Mouse (Mus musculus) spleen, postnatal 10 days (tissue): Measurements from ENCODE around the gene Slc16a13.

Experiments
- DNase-seq, 2 experiments: peaks; one replicate each; pipeline ENCODE4 v3.0.0; 2021 to 2022; ENCODE audit warnings: low spot score in 2 of 2

Gene Slc16a13

GRCm38 (mm10) chr11:70232546-70232945 lies 11.7 kb upstream of the Slc16a13 start:
- no peak for DNase-seq

GRCm38 (mm10) chr11:70230239-70230727 lies 9.4 kb upstream of the Slc16a13 start:
- peak; percentile 86 to 91 for DNase-seq

- peak in 1 of 2 experiments; percentile 49 for DNase-seq
These were observed 8.6 kb upstream of the Slc16a13 start, which contains the start of gene Bcl6b for GRCm38 (mm10) chr11:70229260-70230010. Gene Bcl6b, minus strand, starts transcription at chr11:70229798.

DNA sequence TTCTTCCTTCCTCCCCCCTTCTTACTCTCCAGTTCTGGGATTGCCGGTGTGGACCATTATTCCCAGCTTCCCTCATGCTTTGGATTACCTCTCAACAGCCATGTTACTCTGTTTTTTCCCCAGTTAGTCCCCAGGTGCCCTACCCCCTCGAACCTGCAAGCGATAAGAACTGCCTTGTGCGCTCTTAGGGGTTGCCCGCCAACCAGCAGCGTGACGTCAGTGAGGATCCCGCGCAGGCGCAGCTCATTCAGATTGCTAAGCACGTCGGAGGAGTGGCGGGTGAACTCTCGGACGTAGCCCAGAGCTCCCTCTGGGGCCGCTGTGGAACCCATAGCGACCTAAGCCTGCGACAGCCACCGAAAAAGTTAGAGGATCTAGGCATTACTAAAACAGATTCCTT lies 8.0 kb upstream of the Slc16a13 start:
- peak; percentile 82 to 93 for DNase-seq

- DNase-seq = no peak
These were observed 6.9 kb upstream of the Slc16a13 start for GRCm38 (mm10) chr11:70227661-70228245.

- DNase-seq = no peak
These were observed 6.3 kb upstream of the Slc16a13 start for GRCm38 (mm10) chr11:70227126-70227525.

DNA sequence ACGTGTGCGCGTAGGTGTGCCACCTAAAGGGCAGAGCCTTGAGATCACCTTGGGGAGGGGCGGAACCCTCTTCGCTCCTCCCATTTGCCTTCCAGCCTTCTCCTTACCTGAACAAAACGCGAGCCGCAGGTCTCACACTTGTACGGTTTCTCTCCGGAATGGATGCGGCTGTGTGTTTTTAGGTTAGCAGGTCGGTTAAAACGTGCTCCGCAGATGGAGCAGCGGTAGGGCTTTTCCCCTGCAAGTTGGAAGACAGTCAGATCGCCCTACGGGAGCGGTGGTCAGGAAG lies 5.7 kb upstream of the Slc16a13 start:
- DNase-seq = no peak

DNA sequence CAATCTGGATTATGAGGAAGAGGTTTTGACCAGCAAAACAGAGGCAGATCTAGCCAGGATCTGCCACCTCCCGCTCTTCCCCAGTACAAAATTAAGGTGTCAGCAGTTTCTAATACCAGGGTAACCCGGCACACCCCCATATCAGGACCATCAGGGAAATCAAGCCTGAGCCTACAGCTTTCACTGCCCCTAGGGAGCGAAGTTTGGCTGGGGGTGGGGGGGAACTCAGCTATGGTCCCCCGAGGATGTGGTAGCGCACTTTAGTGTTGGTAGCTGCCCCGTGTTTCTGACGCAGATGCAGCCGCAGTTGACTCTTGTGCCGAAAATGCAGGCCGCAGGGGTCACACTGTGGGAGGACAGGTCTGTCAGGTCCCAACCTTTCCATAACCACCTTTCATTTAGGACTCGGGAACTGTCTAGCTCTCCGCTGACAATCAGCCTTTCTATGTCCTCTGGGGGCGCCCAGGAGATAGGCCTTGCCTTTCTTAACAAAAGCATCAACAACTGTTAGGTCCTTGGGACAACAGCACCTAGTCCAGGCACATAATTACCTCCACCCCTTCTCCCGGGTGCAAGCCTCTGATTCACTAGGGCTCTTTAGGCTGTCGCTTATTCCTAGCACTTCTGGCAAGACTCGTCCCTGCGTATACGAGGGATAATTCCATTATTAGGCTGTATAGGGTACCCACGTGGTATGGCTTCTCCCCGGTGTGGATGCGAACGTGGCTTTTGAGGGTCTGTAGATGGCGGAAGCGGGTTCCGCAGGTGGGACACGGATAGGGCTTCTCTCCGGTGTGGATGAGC lies 5.1 kb upstream of the Slc16a13 start:
- DNase-seq = no peak

GRCm38 (mm10) chr11:70223724-70224123 lies 2.9 kb upstream of the Slc16a13 start:
- DNase-seq = no peak

DNA sequence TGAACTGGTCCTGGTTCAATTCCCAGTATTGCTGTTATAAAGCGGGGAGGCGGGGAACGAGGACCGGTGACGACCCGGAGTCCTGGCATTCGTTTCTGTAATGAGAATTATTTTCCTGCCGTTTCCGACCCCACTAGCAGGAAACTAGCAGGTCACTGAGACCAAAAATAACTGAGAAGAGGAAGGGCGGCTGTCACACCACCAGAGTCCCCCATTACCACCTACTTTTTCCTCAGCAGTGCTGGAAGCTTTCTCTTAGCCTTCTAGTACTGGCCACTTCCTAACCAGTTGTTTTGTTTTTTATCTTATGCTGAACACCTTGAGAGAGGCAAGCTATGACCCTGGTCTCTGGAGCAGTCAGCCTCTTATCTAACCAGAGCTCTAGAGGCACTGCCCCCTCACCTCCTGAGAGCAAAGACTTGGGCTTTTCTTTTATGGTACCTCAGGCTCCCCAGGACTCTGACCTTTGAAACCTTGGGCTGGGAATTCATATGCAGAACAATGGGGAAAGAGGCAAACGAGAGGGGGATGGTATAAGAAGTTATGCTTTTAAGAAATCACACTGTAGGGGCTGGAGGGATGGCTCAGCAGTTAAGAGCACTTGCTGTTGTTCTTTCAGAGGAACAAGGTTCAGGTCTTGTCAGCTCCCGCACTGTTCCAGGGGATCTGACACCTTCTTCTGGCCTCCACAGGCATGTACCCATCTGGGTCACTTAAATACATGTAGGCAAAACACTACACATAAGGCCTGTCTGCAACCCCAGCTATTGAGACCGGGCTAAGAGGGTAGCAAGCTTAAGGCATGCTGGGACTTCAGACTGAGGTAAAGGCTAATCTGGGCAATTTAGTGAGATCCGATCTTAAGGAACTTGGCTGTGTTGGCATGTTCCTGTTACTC lies 988 bp upstream of the Slc16a13 start:
- DNase-seq = peak; percentile 47 to 59

GRCm38 (mm10) chr11:70220323-70220722 lies 541 bp downstream of the Slc16a13 start:
- DNase-seq = no peak

GRCm38 (mm10) chr11:70219873-70220272 lies 991 bp downstream of the Slc16a13 start:
- no peak for DNase-seq

GRCm38 (mm10) chr11:70218741-70219470 lies 2.0 kb downstream of the Slc16a13 start:
- no peak for DNase-seq

GRCm38 (mm10) chr11:70218039-70218438 lies 2.8 kb downstream of the Slc16a13 start:
- no peak for DNase-seq

DNA sequence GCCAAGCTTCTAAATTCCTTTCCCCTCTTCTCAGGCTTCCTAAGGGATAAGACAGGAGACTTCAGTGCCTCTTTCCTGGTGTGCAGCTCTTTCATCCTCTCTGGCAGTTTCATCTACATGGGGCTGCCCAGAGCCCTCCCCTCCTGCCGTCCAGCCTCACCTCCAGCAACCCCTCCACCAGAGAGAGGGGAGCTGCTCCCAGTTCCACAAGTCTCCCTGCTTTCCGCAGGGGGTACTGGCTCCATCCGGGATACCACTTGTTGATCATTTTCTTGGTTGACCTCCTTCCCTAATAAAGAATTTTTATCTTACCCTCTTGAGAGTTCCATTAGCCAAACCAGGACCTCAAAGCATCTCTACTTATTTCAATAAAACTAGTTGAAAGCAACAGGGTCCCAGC lies 4.8 kb downstream of the Slc16a13 start:
- DNase-seq = no peak

- DNase-seq = no peak
These were observed 5.6 kb downstream of the Slc16a13 start for GRCm38 (mm10) chr11:70215301-70215700.

DNA sequence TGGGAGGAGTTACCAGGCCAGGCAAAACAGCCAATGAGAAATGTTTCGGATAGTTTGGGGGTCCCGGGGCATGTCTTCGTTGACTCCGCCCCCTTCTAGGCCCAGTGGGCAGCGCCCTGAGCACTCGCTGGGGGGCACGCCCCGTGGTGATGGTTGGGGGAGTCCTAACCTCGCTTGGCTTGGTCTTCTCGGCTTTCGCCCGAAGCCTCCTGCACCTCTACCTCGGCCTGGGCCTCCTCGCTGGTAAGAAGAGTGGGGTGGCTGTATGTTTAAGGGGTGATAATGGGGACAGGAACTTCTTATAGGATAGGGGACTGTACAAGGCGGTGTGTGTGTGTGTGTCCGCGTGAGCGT lies 6.0 kb downstream of the Slc16a13 start:
- no peak for DNase-seq

GRCm38 (mm10) chr11:70214191-70214855 lies 6.5 kb downstream of the Slc16a13 start:
- DNase-seq = no peak

- no peak for DNase-seq
These were observed 7.1 kb downstream of the Slc16a13 start for GRCm38 (mm10) chr11:70213736-70214135.

GRCm38 (mm10) chr11:70212896-70213295 lies 8.0 kb downstream of the Slc16a13 start:
- peak in 1 of 2 experiments; percentile 70 for DNase-seq
